Mouse (Mus musculus) heart, postnatal 0 days (tissue): ENCODE measurements around the gene Cacna1c. TPM values are rescaled to one million over a fixed set of nuclear protein-coding genes. Genes with fewer than 3 reads are reported as not detected.

Experiments
- ATAC-seq: fragments of 200-750 bp; cut with Nextera tagmentation; 2 replicates; pipeline ENCODE4 v1.8.0; 2017; ENCODE audit warnings: low read depth, moderate number of reproducible peaks, moderate library complexity; ENCODE audit not compliant: insufficient read depth
- DNase-seq: peaks from one replicate; pipeline ENCODE4 v3.0.0-alpha.2; 2016; ENCODE audit warnings: low spot score
- H3K27ac ChIP-seq: fragments of 300-500 bp; sonication (generic); 2 replicates; pipeline ENCODE4 v1.5.1; 2014; ENCODE audit warnings: low read depth, mild to moderate bottlenecking
- H3K27me3 ChIP-seq: fragments of 300-500 bp; sonication (generic); 2 replicates; pipeline ENCODE4 v1.6.1; 2014; ENCODE audit warnings: low read length, mixed read lengths; ENCODE audit not compliant: control insufficient read depth, insufficient read depth
- H3K36me3 ChIP-seq: fragments of 300-500 bp; sonication (generic); replicated peaks from 2 replicates; pipeline ENCODE4 v1.6.1; 2014; ENCODE audit warnings: low read length, mixed read lengths; ENCODE audit not compliant: control insufficient read depth, insufficient read depth
- H3K4me1 ChIP-seq: fragments of 300-500 bp; sonication (generic); 2 replicates; pipeline ENCODE4 v1.6.1; 2014; ENCODE audit warnings: antibody characterized with exemption; ENCODE audit not compliant: control insufficient read depth, insufficient read depth
- H3K4me2 ChIP-seq: fragments of 300-500 bp; sonication (generic); 2 replicates; pipeline ENCODE4 v1.6.1; 2014; ENCODE audit warnings: low read depth, mild to moderate bottlenecking, low read length, moderate library complexity
- H3K4me3 ChIP-seq: fragments of 300-500 bp; sonication (generic); 2 replicates; pipeline ENCODE4 v1.5.1; 2014; ENCODE audit warnings: low read depth, low read length
- H3K9ac ChIP-seq: fragments of 300-500 bp; sonication (generic); replicated peaks from 2 replicates; pipeline ENCODE4 v1.6.1; 2014; ENCODE audit warnings: low read depth, low read length, mixed read lengths
- H3K9me3 ChIP-seq: fragments of 300-500 bp; sonication (generic); replicated peaks from 2 replicates; pipeline ENCODE4 v1.6.1; 2016; ENCODE audit warnings: low read length; ENCODE audit not compliant: control insufficient read depth
- CTCF ChIP-seq: IDR thresholded peaks from 2 replicates; pipeline ENCODE4 v1.5.1; 2016; ENCODE audit warnings: antibody characterized with exemption, control low read depth, low read depth
- EP300 ChIP-seq: IDR thresholded peaks from 2 replicates; pipeline ENCODE4 v1.6.1; 2016; ENCODE audit warnings: antibody characterized with exemption, low read depth
- WGBS: fragments of 180-500 bp; shearing (Covaris S2); extraction: QIAGEN DNeasy Blood & Tissue Kit; methylation state at CpG from one replicate; pipeline ENCODE4 v1.1.7; 2014; 5-methylcytosine and 5-hydroxymethylcytosine counted together
- polyA plus RNA-seq: library from polyadenylated mRNA; unstranded; fragments of >200 nt; fragmentation: Nextera tagmentation; extraction: Ambion mirVana; gene quantifications from 2 replicates; pipeline ENCODE4 v1.2.1, GENCODE M21; 2015
- total RNA-seq: library from RNA; depleted of rRNA; stranded (reverse); fragments of >200 nt; gene quantifications from 2 replicates; pipeline ENCODE4 v1.2.3, GENCODE M21; 2014; ENCODE audit warnings: low replicate concordance

The Cacna1c gene
- total and polyA plus RNA-seq, 2 experiments from 2014 or later = 51.3 to 159 TPM

GRCm38 (mm10) chr6:118802286-118802685 lies 393.9 kb downstream of the Cacna1c start:
- Histone ChIP-seq H3K4me2 (no peak overlapping the region), H3K4me1 (peaks cover 59% of the 10 kb centered on the region), H3K36me3 (no peaks in the 10 kb centered on the region), H3K9me3 (no peaks in the 10 kb centered on the region), H3K9ac (no peak overlapping the region), H3K4me3 (no peak overlapping the region), H3K27me3 (no peaks in the 10 kb centered on the region), H3K27ac (no peak overlapping the region)
- DNase-seq (no peak), ATAC-seq (no peak)
- 43% methylated on average over 11 of the region's 11 CpGs for WGBS
- TF ChIP-seq EP300 = no peak
- no peak for TF ChIP-seq CTCF

- WGBS = 81% methylated on average over 4 of the region's 4 CpGs
- DNase-seq = no peak
- no peak overlapping the region for H3K9ac ChIP-seq
- ATAC-seq = no peak
- no peaks in the 10 kb centered on the region for H3K9me3 ChIP-seq
- H3K4me3 ChIP-seq = no peak overlapping the region
- H3K36me3 ChIP-seq = no peaks in the 10 kb centered on the region
- peak overlapping the region; percentile 71 for H3K27ac ChIP-seq
- H3K4me2 ChIP-seq = no peak overlapping the region
- H3K27me3 ChIP-seq = no peaks in the 10 kb centered on the region
- TF ChIP-seq CTCF = no peak
- no peak for TF ChIP-seq EP300
- peaks cover 41% of the 10 kb centered on the region for H3K4me1 ChIP-seq
Measured at GRCm38 (mm10) chr6:118796393-118796792, 399.8 kb downstream of the Cacna1c start.

GRCm38 (mm10) chr6:118795716-118796115 lies 400.5 kb downstream of the Cacna1c start:
- H3K27ac ChIP-seq = peak overlapping the region; percentile 71

DNA sequence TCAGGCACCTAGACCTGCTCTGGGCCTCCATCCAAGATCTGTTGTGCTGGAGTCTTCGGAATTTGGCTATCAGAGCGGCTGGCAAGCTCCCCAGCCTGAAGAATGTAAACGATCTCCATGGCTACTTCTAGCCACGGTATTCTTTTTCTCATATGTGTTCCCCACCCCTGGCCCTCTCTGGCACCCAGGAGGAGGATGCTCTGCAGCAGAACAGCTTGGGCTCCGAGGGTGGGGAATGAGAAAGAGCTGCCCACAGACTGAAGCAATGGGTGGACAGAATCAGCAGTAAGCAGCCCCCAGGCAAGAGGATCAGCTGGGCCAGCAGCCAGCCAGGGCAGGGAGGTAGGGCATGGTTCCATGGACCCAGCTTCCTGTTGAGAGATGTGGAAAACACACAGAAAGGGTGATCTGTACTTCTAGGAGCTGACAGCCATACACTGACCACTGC lies 404.3 kb downstream of the Cacna1c start:
- H3K9ac ChIP-seq = no peak overlapping the region
- no peaks in the 10 kb centered on the region for H3K27me3 ChIP-seq
- H3K4me2 ChIP-seq = peak overlapping the region; percentile 19
- H3K36me3 ChIP-seq = no peaks in the 10 kb centered on the region
- H3K4me1 ChIP-seq = peaks cover 67% of the 10 kb centered on the region
- H3K9me3 ChIP-seq = no peaks in the 10 kb centered on the region
- H3K4me3 ChIP-seq = no peak overlapping the region
- TF ChIP-seq EP300 (no peak), CTCF (no peak)
- peak; percentile 76 for ATAC-seq
- H3K27ac ChIP-seq = peak overlapping the region; percentile 12; the same call in 1 of the 2 replicates
- peak; percentile 83 for DNase-seq
- 12% methylated on average over 5 of the region's 5 CpGs for WGBS

More at GRCm38 (mm10) chr6:118795716-118796115, 400.5 kb downstream of the Cacna1c start:
- ATAC-seq = no peak
- Histone ChIP-seq H3K4me1 (peaks cover 41% of the 10 kb centered on the region), H3K4me3 (no peak overlapping the region), H3K36me3 (no peaks in the 10 kb centered on the region), H3K4me2 (no peak overlapping the region), H3K27me3 (no peaks in the 10 kb centered on the region), H3K9ac (no peak overlapping the region), H3K9me3 (no peaks in the 10 kb centered on the region)
- TF ChIP-seq EP300 = no peak
- no peak for TF ChIP-seq CTCF
- peak; percentile 43 for DNase-seq

- Histone ChIP-seq H3K9ac (no peak overlapping the region), H3K27ac (no peak overlapping the region), H3K4me3 (no peak overlapping the region), H3K4me1 (peaks cover 61% of the 10 kb centered on the region), H3K36me3 (no peaks in the 10 kb centered on the region), H3K4me2 (no peak overlapping the region), H3K9me3 (no peaks in the 10 kb centered on the region), H3K27me3 (no peaks in the 10 kb centered on the region)
- 89% methylated on average over 3 of the region's 3 CpGs for whole genome bisulfite sequencing
- DNase-seq = no peak
- ATAC-seq = no peak
- TF ChIP-seq CTCF (no peak), EP300 (no peak)
Measured at GRCm38 (mm10) chr6:118787933-118788332, 408.3 kb downstream of the Cacna1c start.

GRCm38 (mm10) chr6:118780280-118780679 lies 415.9 kb downstream of the Cacna1c start:
- H3K36me3 ChIP-seq = peaks cover 14% of the 10 kb centered on the region

More at GRCm38 (mm10) chr6:118780280-118780679, 415.9 kb downstream of the Cacna1c start:
- H3K4me2 ChIP-seq = no peak overlapping the region
- ATAC-seq (no peak), DNase-seq (no peak)
- WGBS = 58% methylated on average over 7 of the region's 7 CpGs
- TF ChIP-seq EP300 (no peak), CTCF (no peak)
- no peak overlapping the region for H3K4me3 ChIP-seq
- H3K4me1 ChIP-seq = 0 out of 2 replicates have a peak, but pooled peaks cover 3% of the 10 kb centered on the region
- no peaks in the 10 kb centered on the region for H3K27me3 ChIP-seq
- H3K9ac ChIP-seq = no peak overlapping the region
- no peaks in the 10 kb centered on the region for H3K9me3 ChIP-seq
- no peak overlapping the region for H3K27ac ChIP-seq
